Mouse (Mus musculus) liver, adult 2 months (tissue): ENCODE measurements around the gene Prm1.

Experiments used
- CTCF ChIP-seq: fragments of 200-500 bp; IDR thresholded peaks from 2 replicates; pipeline ENCODE4 v1.5.1; 2011; ENCODE audit warnings: low read depth, low read length, control low read depth
- POLR2A ChIP-seq: fragments of 200-500 bp; IDR thresholded peaks from 2 replicates; pipeline ENCODE4 v1.6.1; 2011; ENCODE audit warnings: low read length, control low read depth; ENCODE audit not compliant: insufficient read depth; ENCODE audit errors: extremely low read depth

- TF ChIP-seq CTCF (no peak), POLR2A (no peak)
These were observed 15.7 kb upstream of the Prm1 start for GRCm38 (mm10) chr16:10821387-10821786.
